Mouse (Mus musculus): ENCODE results near the gene Prl3d2. TPM values are rescaled to one million over a fixed set of nuclear protein-coding genes. Genes with fewer than 3 reads are reported as not detected.
"Not testable (repeated sequence)": the region's sequence is repeated elsewhere in the genome, so short reads cannot be mapped to it uniquely, and the experiment has no call there.

Prl3d2 gene
- not detected for polyA plus RNA-seq (2021)

DNA sequence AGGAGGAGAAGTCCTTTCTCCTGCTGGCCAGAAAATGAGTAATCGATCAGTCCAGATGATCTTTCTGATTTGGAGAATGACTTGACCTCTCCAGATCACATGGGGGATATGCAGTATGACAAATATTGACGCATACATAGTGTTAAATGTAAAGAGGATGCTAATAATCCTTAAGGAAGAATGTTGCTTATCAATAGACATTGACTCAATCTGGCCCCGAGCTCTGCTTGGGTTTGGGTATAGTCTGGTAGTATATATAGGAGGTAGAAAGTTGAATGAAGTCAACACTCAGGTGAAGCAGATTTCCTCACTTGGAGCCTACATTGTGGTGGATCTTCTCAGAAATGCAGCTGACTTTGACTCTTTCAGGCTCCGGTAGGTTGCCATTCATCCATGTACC, at the start of gene Prl3d2:
TSS of gene Prl3d2 (plus strand) at position 301 of the 400 bp plus-strand sequence.
- in situ Hi-C loops (cut with MboI; ENCODE audit: low pct_unique_long_range_greater_than_20kb); CTCF ChIA-PET; H3K27me3 ChIP-seq; POLR2A ChIA-PET; DNase-seq (ENCODE audit: low read depth, low spot score); ATAC-seq: not testable (repeated sequence)

DNA sequence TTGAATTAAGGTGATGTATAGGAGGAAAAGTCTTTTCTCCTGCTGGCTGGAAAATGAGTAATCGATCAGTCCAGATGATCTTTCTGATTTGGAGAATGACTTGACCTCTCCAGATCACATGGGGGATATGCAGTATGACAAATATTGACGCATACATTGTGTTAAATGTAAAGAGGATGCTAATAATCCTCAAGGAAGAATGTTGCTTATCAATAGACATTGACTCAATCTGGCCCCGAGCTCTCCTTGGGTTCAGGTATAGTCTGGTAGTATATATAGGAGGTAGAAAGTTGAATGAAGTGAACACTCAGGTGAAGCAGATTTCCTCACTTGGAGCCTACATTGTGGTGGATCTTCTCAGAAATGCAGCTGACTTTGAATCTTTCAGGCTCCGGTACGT, 27.6 kb upstream of the Prl3d2 start, which contains the start of gene Prl3d1:
TSS of gene Prl3d1 (plus strand) at position 301 of the 400 bp plus-strand sequence.
- DNase-seq (ENCODE audit: low read depth, low spot score); H3K27me3 ChIP-seq; in situ Hi-C loops (cut with MboI; ENCODE audit: low pct_unique_long_range_greater_than_20kb); ATAC-seq; POLR2A ChIA-PET; CTCF ChIA-PET: not testable (repeated sequence)

DNA sequence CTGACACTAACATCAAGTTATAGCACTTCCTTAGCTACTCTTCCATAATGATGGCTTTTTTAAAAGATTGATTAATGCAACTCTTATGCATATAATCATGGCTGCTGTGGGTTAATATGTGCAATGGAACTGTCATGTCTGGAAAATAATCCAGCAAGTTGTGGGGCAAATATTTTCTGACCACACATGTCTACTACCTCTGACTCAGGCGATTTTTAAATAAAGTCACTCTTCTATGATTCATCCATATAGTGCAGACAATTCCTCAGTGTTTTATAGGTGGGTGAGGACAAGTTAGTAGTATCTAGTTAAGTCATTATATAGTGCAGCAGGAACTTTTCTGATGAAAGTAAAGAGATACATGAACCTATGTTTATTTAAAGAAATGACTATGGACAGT, 26.8 kb downstream of the Prl3d2 start:
- DNase-seq (ENCODE audit: low read depth, low spot score) (no peak), ATAC-seq (no peak)
- CTCF ChIA-PET, result no interaction called here
- in situ Hi-C loops (cut with MboI; ENCODE audit: low pct_unique_long_range_greater_than_20kb), result no loop called here
- TF ChIP-seq CTCF (IDR thresholded peaks at IDR 0.05), result no peak
- H3K27me3 ChIP-seq, result no peaks in the 10 kb centered on the region
- POLR2A ChIA-PET, result no interaction called here

DNA sequence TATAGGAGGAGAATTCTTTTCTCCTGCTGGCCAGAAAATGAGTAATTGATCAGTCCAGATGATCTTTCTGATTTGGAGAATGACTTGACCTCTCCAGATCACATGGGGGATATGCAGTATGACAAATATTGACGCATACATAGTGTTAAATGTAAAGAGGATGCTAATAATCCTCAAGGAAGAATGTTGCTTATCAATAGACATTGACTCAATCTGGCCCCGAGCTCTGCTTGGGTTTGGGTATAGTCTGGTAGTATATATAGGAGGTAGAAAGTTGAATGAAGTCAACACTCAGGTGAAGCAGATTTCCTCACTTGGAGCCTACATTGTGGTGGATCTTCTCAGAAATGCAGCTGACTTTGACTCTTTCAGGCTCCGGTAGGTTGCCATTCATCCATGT, 35.0 kb downstream of the Prl3d2 start, which contains the start of gene Prl3d3:
TSS of gene Prl3d3 (plus strand) at position 301 of the 400 bp plus-strand sequence.
- H3K27me3 ChIP-seq; in situ Hi-C loops (cut with MboI; ENCODE audit: low pct_unique_long_range_greater_than_20kb); CTCF ChIA-PET; ATAC-seq; DNase-seq (ENCODE audit: low read depth, low spot score): not testable (repeated sequence)
- POLR2A ChIA-PET, result interaction anchor here (0.6 kb wide), 1 partner anchor 65 kb away, joined by 3 read pairs; no protein-coding TSS in a partner anchor

Other genes with a start within 250 kb of the Prl3d2 start
- gene Prl, start 64.1 kb upstream of the Prl3d2 start, polyA plus RNA-seq (2021), result not detected
- not detected for gene Prl3d1, start 27.5 kb upstream of the Prl3d2 start, polyA plus RNA-seq (2021)
- not detected for gene Prl3d3, start 35.1 kb downstream of the Prl3d2 start, polyA plus RNA-seq (2021)
- gene Prl3c1, start 75.0 kb downstream of the Prl3d2 start, polyA plus RNA-seq (2021), result not detected
- not detected for gene Prl3b1, start 120.1 kb downstream of the Prl3d2 start, polyA plus RNA-seq (2021)
- gene Prl3a1, start 137.7 kb downstream of the Prl3d2 start, polyA plus RNA-seq (2021), result not detected
- gene Prl6a1, start 190.9 kb downstream of the Prl3d2 start, polyA plus RNA-seq (2021), result not detected
- gene Prl8a2, start 224.0 kb downstream of the Prl3d2 start, polyA plus RNA-seq (2021), result not detected

All from Patski (cell line).